Mouse (Mus musculus): ENCODE results near the gene Aftph.

GRCm38 (mm10) chr11:20644166-20644565 is 97.2 kb downstream of the Aftph start:
- TF ChIP-seq CTCF (IDR thresholded peaks at IDR 0.05; ENCODE audit: low read depth, low read length) (no peak), EP300 (IDR thresholded peaks at IDR 0.05; ENCODE audit: insufficient read depth, low read depth, low read length) (no peak)

Measured in ES-Bruce4 (cell line).